Mouse (Mus musculus) liver, embryonic 14.5 days (tissue): ENCODE measurements at regions not wholly inside any gene's neighbourhood (a gene's known extent, or its start where the extent isn't known, plus 50 kb on each side); places are given as distances from the start of the nearest gene placed in this dataset.

Experiments used
- ATAC-seq: fragments of 200-750 bp; cut with Nextera tagmentation; 2 replicates; pipeline ENCODE4 v1.8.0; 2017; ENCODE audit warnings: moderate number of reproducible peaks, mild to moderate bottlenecking, moderate library complexity; ENCODE audit not compliant: insufficient read depth
- DNase-seq, 3 experiments: peaks; one replicate each; pipeline ENCODE4 v3.0.0-alpha.2; 2012 to 2013; ENCODE audit warnings: low read depth in 3 of 3, low spot score in 3 of 3
- H3K27ac ChIP-seq: fragments of 300-500 bp; sonication (generic); 2 replicates; pipeline ENCODE4 v1.5.1; 2014; ENCODE audit warnings: moderate library complexity, mild to moderate bottlenecking, control low read depth, inconsistent platforms
- H3K27me3 ChIP-seq: fragments of 300-500 bp; sonication (generic); 2 replicates; pipeline ENCODE4 v1.6.1; 2014; ENCODE audit warnings: mild to moderate bottlenecking, low read length, moderate library complexity; ENCODE audit not compliant: control insufficient read depth, insufficient read depth
- H3K36me3 ChIP-seq: fragments of 300-500 bp; sonication (generic); replicated peaks from 2 replicates; pipeline ENCODE4 v1.6.1; 2014; ENCODE audit warnings: low read depth; ENCODE audit not compliant: control insufficient read depth, insufficient read depth
- H3K4me1 ChIP-seq, 2 experiments: fragments of 200-500 bp in 1 of 2; fragments of 300-500 bp in 1 of 2; sonication (generic) in 1 of 2; replicated peaks; 2 replicates each; pipeline ENCODE4 v1.6.1; 2012 to 2014; ENCODE audit warnings: antibody characterized with exemption in 1 of 2, inconsistent platforms in 1 of 2, low read length in 1 of 2; ENCODE audit not compliant: control insufficient read depth in 2 of 2, insufficient read depth in 2 of 2
- H3K4me2 ChIP-seq: fragments of 300-500 bp; sonication (generic); 2 replicates; pipeline ENCODE4 v1.6.1; 2014; ENCODE audit warnings: low read depth, mild to moderate bottlenecking, control low read depth, moderate library complexity
- H3K4me3 ChIP-seq, 2 experiments: fragments of 200-500 bp in 1 of 2; fragments of 300-500 bp in 1 of 2; sonication (generic) in 1 of 2; 2 replicates each; pipeline ENCODE4 v1.5.1; 2012 to 2014; ENCODE audit warnings: low read depth in 2 of 2, low read length in 2 of 2, mild to moderate bottlenecking in 2 of 2, control low read depth in 1 of 2, inconsistent platforms in 1 of 2, moderate library complexity in 1 of 2; ENCODE audit not compliant: insufficient read depth in 1 of 2
- H3K9ac ChIP-seq: fragments of 300-500 bp; sonication (generic); replicated peaks from 2 replicates; pipeline ENCODE4 v1.6.1; 2014; ENCODE audit warnings: mild to moderate bottlenecking, control low read depth, moderate library complexity
- H3K9me3 ChIP-seq: fragments of 300-500 bp; sonication (generic); 2 replicates; pipeline ENCODE4 v1.6.1; 2016; ENCODE audit warnings: low read length, mixed read lengths; ENCODE audit not compliant: control insufficient read depth
- CTCF ChIP-seq: IDR thresholded peaks from 2 replicates; pipeline ENCODE4 v1.5.1; 2016; ENCODE audit warnings: antibody characterized with exemption, low read depth, control low read depth
- EP300 ChIP-seq: IDR thresholded peaks from 2 replicates; pipeline ENCODE4 v1.6.1; 2016; ENCODE audit warnings: antibody characterized with exemption, low read depth
- WGBS: fragments of 180-500 bp; shearing (Covaris S2); extraction: QIAGEN DNeasy Blood & Tissue Kit; methylation state at CpG from one replicate; pipeline ENCODE4 v1.1.7; 2014; ENCODE audit not compliant: insufficient replicate concordance; 5-methylcytosine and 5-hydroxymethylcytosine counted together

GRCm38 (mm10) chr14:105841888-105842287 lies 54.7 kb downstream of the Spry2 start:
- Histone ChIP-seq H3K9ac (no peak overlapping the region), H3K27me3 (no peaks in the 10 kb centered on the region), H3K36me3 (no peaks in the 10 kb centered on the region), H3K27ac (no peak overlapping the region), H3K9me3 (no peaks in the 10 kb centered on the region), H3K4me1 (no peaks in the 10 kb centered on the region), H3K4me3 (no peak overlapping the region), H3K4me2 (no peak overlapping the region)
- no peak for TF ChIP-seq EP300
- no peak for TF ChIP-seq CTCF
- ATAC-seq, result no peak
- DNase-seq, result no peak

GRCm38 (mm10) chr14:105837533-105837932 lies 59.1 kb downstream of the Spry2 start:
- H3K27me3 ChIP-seq, result no peaks in the 10 kb centered on the region
- 54% methylated on average over 3 of the region's 3 CpGs for WGBS
- ATAC-seq (no peak), DNase-seq (no peak)
- no peak for TF ChIP-seq EP300
- TF ChIP-seq CTCF, result no peak
- no peak overlapping the region for H3K4me2 ChIP-seq
- no peak overlapping the region for H3K4me3 ChIP-seq
- no peak overlapping the region for H3K9ac ChIP-seq
- H3K36me3 ChIP-seq, result no peaks in the 10 kb centered on the region
- H3K4me1 ChIP-seq, result no peaks in the 10 kb centered on the region
- H3K9me3 ChIP-seq, result no peaks in the 10 kb centered on the region
- H3K27ac ChIP-seq, result no peak overlapping the region

- H3K4me2 ChIP-seq, result no peak overlapping the region
- H3K4me1 ChIP-seq, result no peaks in the 10 kb centered on the region
- H3K9me3 ChIP-seq, result no peaks in the 10 kb centered on the region
- no peak overlapping the region for H3K4me3 ChIP-seq
- TF ChIP-seq CTCF, result no peak
- TF ChIP-seq EP300, result no peak
- WGBS, result 74% methylated on average over 12 of the region's 12 CpGs
- H3K36me3 ChIP-seq, result no peaks in the 10 kb centered on the region
- H3K27ac ChIP-seq, result no peak overlapping the region
- no peaks in the 10 kb centered on the region for H3K27me3 ChIP-seq
- H3K9ac ChIP-seq, result no peak overlapping the region
- ATAC-seq, result no peak
- DNase-seq, result no peak
These were observed 65.9 kb downstream of the Spry2 start for GRCm38 (mm10) chr14:105830701-105831100.

- H3K4me3 ChIP-seq, result no peak overlapping the region
- H3K27me3 ChIP-seq, result no peaks in the 10 kb centered on the region
- H3K4me2 ChIP-seq, result no peak overlapping the region
- ATAC-seq (no peak), DNase-seq (no peak)
- no peak for TF ChIP-seq CTCF
- no peak for TF ChIP-seq EP300
- no peak overlapping the region for H3K9ac ChIP-seq
- no peaks in the 10 kb centered on the region for H3K4me1 ChIP-seq
- no peaks in the 10 kb centered on the region for H3K36me3 ChIP-seq
- H3K9me3 ChIP-seq, result no peaks in the 10 kb centered on the region
- no peak overlapping the region for H3K27ac ChIP-seq
- 60% methylated on average over 4 of the region's 4 CpGs for WGBS
These were observed 66.3 kb downstream of the Spry2 start for GRCm38 (mm10) chr14:105830301-105830700.

GRCm38 (mm10) chr14:105823129-105823528 lies 73.5 kb downstream of the Spry2 start:
- WGBS, result 50% methylated on average over 8 of the region's 8 CpGs
- no peak for ATAC-seq
- TF ChIP-seq EP300 (no peak), CTCF (no peak)

More at GRCm38 (mm10) chr14:105823129-105823528, 73.5 kb downstream of the Spry2 start:
- H3K27me3 ChIP-seq, result no peaks in the 10 kb centered on the region
- H3K36me3 ChIP-seq, result no peaks in the 10 kb centered on the region
- H3K9me3 ChIP-seq, result no peaks in the 10 kb centered on the region
- no peaks in the 10 kb centered on the region for H3K4me1 ChIP-seq
- H3K27ac ChIP-seq, result no peak overlapping the region
- DNase-seq, result no peak
- no peak overlapping the region for H3K4me2 ChIP-seq
- no peak overlapping the region for H3K4me3 ChIP-seq
- H3K9ac ChIP-seq, result no peak overlapping the region
